Mouse (Mus musculus): ENCODE measurements at regions not wholly inside any gene's neighbourhood (a gene's known extent, or its start where the extent isn't known, plus 50 kb on each side); places are given as distances from the start of the nearest gene placed in this dataset.

DNA sequence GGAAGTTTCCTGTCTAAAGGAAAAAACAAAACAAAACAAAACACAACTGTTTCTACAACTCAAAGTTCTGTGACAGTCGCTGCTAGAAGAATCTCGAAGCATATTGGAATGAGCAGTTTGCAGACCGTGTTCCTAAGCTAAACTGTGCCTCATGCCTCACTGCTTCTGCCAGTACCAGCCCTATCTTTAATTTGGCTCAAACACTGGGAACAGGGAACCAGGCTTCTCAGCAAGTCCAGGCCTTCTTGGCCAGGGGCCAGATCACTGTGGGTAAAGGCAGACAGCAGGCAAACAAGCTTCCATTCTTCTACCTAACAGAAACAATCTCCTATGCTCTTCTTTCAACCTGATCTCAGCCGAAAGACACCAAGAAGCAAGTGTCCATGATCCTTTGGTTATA, 56.5 kb downstream of the Tmsb4x start:
- no peak for DNase-seq (ENCODE audit: extremely low spot score)

GRCm38 (mm10) chrX:167151341-167151740, 57.8 kb downstream of the Tmsb4x start:
- peak; percentile 1 for DNase-seq (ENCODE audit: extremely low spot score)

DNA sequence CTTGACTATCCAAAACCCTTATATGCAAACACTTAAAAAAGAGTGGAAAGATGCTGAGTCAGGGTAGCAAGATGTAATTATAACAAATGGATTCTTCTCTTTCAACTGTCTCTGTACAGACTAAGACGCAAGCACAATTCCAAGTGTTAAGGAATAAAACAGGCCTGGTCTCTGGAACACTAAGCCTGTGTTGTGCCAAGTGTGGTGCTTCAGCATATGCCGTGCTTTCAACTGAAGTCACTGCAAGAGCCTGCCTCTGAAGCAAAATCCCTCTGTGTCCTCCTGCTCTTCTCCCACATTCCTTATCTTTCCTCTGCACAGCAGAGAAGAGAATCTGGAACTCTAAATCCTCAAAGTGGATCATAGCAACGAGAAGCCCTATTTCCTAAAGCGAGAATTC, 59.7 kb downstream of the Tmsb4x start:
- DNase-seq (ENCODE audit: extremely low spot score), result no peak

- no peak for DNase-seq (ENCODE audit: extremely low spot score)
Observed at GRCm38 (mm10) chrX:167146513-167147360, 62.4 kb downstream of the Tmsb4x start.

GRCm38 (mm10) chrX:167145508-167146182, 63.5 kb downstream of the Tmsb4x start:
- no peak for DNase-seq (ENCODE audit: extremely low spot score)

GRCm38 (mm10) chrX:167139110-167139509, 70.0 kb downstream of the Tmsb4x start:
- no peak for DNase-seq (ENCODE audit: extremely low spot score)

DNA sequence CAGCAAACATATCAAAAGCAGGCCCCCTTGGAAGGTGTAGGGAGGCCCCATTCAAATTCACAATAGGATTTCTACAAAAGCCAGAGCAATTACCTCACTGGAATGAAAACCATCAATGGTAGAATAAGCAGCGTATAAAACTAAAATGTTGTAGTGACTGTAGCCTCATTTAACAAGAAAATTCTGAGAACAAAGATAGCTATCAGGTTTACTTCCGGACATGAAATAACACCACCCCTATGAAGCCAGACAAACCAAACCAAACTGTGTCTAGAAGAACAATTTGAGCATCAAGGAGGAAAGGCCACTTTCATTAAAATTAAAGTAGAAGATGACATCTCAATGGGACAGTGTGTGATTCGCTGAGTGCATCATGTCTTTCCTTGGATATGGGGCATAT, 74.9 kb downstream of the Tmsb4x start:
- DNase-seq (ENCODE audit: extremely low spot score), result no peak

- no peak for DNase-seq (ENCODE audit: extremely low spot score)
Observed at GRCm38 (mm10) chrX:167132989-167133395, 76.1 kb downstream of the Tmsb4x start.

DNA sequence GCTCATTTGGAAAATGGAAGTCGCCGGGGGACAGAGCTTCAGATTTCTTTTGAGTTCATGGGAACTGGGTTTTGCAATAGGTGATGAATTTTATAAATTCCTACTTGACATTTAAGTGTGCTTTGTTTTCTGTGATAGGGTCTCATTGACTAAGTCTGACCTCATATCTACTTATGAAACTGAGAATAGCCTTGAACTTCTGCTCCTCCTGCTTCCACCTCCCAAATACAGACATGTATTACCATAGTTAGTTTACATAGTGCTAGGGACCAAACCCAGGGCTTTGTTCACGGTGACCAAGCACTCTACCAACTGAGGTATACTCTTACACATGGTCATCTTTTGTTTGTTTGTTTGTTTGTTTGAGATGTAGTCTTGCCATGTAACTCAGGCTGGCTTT, 77.8 kb downstream of the Tmsb4x start:
- DNase-seq (ENCODE audit: extremely low spot score), result no peak

GRCm38 (mm10) chrX:167130601-167131000, 78.5 kb downstream of the Tmsb4x start:
- no peak for DNase-seq (ENCODE audit: extremely low spot score)

DNA sequence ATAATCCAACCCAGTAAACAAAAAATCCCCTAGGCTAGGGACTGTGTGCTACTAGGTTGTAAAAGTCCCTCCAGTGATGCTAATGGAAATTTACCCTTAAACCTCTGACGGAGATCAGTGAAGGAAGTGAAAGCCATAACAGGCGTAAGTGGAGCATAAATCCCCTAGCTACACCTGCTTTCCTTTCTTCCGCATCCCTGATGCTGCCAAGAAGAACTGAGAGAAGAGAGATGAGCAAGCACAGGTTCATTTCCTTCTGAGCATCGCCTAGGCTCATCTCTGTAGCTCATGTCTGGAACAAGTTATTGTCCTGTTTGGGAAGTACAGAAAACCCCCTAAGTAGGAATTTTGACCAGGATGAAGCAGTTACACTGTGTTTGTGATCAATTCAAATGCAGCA, 89.8 kb downstream of the Tmsb4x start:
- DNase-seq (ENCODE audit: extremely low spot score), result no peak

GRCm38 (mm10) chrX:167115096-167115495, 94.0 kb downstream of the Tmsb4x start:
- DNase-seq (ENCODE audit: extremely low spot score), result no peak

GRCm38 (mm10) chrX:167111059-167111871, 97.8 kb downstream of the Tmsb4x start:
- no peak for DNase-seq (ENCODE audit: extremely low spot score)

GRCm38 (mm10) chrX:167108356-167108755, 100.8 kb downstream of the Tmsb4x start:
- DNase-seq (ENCODE audit: extremely low spot score), result no peak

- DNase-seq (ENCODE audit: extremely low spot score), result no peak
Observed at GRCm38 (mm10) chrX:167107469-167107868, 101.6 kb downstream of the Tmsb4x start.

- DNase-seq (ENCODE audit: extremely low spot score), result no peak
Observed at GRCm38 (mm10) chrX:167105931-167106417, 103.1 kb downstream of the Tmsb4x start.

DNA sequence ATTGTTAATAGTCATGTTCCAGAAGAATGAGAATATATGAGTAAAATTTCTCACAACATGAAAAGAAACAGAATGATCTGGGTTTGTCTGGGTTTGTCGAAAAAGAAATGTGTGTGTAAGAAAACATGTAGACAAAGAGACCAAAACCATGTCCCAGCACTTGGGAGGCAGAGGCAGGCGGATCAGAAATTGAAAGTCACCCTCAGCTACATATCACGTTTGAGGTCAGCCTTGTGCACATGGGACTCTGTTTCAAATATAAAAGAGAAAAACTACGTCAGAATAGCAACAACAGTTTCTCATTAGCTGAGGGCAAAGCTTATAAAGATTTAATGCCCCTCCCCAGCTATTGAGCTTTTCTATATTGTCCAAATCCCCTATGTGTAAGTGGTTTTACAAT, 103.8 kb downstream of the Tmsb4x start:
- no peak for DNase-seq (ENCODE audit: extremely low spot score)

- no peak for DNase-seq (ENCODE audit: extremely low spot score)
Observed at GRCm38 (mm10) chrX:167104247-167104621, 104.9 kb downstream of the Tmsb4x start.

DNA sequence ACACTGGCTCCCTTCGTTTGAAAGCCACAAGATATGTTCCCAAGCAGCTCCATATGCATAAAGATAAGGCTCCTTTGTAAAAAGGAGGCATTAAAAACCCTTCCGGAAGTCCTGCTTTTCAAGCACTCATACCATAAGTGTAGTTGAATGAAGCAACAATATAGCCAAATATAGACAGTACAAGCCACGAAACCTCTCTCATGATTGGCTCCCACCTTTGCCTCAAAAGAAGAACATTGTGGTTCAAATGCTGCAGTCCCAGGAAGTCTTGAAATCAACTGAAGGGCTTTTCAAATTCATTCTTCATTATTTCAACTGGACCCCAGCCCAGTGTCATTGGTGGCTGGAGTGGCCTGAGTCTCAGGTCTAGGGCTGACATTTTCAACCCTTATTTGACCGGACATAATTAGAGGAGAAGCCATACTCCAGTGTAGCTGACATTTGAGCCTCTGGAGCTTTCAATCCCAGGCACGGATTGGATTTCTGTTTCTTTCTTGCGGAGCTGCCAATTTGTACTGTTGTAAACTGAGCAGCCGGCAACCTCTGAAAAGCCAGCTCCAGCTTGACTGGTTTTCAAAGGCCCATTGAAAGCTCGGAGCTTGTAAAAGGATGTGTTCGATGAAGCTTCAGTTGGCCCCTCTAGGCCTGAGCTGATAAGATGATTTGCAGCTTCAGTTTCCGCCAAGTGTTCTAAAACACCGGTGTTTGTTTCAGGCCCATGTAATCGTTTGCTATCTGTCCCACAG, 105.4 kb downstream of the Tmsb4x start:
- DNase-seq (ENCODE audit: extremely low spot score), result no peak

- DNase-seq (ENCODE audit: extremely low spot score), result no peak
Observed at GRCm38 (mm10) chrX:167101929-167102328, 107.2 kb downstream of the Tmsb4x start.

DNA sequence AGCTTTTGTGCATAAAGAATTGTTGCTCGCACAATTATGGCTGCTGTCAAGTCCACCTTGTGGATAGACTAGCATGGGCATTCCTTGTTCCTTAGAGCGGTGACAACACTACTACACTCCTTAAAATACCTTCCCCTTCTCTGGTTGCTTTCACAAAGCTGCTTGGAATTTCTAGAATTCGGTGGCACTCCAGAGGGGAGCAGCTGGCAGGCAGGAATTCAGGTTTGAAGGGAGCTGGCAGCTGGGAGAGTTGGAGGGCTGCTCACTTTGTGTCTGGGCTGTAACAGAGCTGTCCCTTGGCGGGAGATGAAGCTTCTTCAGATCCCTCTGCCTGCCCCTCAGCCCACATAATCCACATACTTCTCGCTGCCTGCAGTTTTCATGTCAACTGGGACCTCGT, 109.7 kb downstream of the Tmsb4x start:
- DNase-seq (ENCODE audit: extremely low spot score), result no peak

DNA sequence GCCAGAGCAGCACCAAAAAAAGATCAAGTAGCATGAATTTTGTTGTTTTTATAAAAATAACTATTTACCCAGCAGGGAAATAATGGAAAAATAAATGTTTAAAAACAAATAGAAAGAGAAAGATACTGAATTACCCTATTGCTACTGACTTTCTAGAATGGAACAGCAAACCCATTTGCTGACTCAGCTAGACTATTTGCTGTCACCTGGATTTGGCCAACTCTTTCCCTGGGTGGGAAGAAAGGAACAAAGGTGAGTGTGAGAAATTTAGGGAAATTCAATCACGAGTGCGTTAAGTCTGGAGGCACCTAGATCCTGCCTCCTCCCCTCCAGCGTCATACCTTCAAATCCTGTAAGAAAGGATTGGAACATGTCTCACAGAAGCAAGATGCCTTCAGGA, 110.2 kb downstream of the Tmsb4x start:
- DNase-seq (ENCODE audit: extremely low spot score), result no peak
